Mouse (Mus musculus): Measurements from ENCODE around the gene Obsl1. TPM values are rescaled to one million over a fixed set of nuclear protein-coding genes. Genes with fewer than 3 reads are reported as not detected.
A peak's percentile ranks its signal among the peaks of the same experiment; 100 is the strongest.

The Obsl1 gene
- 28.1 and 30.1 TPM in 2 replicates for polyA plus RNA-seq (2015; fragmentation: Nextera tagmentation; extraction: Ambion mirVana)

GRCm38 (mm10) chr1:75505956-75506831 lies at the start of gene Obsl1:
Obsl1 (minus strand) TSS chr1:75506452.
- peak within 1 kb of the TSS; percentile 91 for H3K27ac ChIP-seq (replicated peaks)
- peak; percentile 82 for ATAC-seq (ENCODE audit: low read depth)
- H3K9me3 ChIP-seq, result no peaks in the 10 kb centered on the region
- WGBS, result 1% methylated on average over 65 of the region's 65 CpGs
- peak within 1 kb of the TSS; percentile 72 for H3K4me3 ChIP-seq
- H3K4me1 ChIP-seq (replicated peaks), result peaks cover 26% of the 10 kb centered on the region
- peaks cover 18% of the 10 kb centered on the region for H3K36me3 ChIP-seq
- H3K27me3 ChIP-seq, result peaks cover 23% of the 10 kb centered on the region
- H3K9ac ChIP-seq, result peak within 1 kb of the TSS; percentile 98
- H3K4me2 ChIP-seq, result peak within 1 kb of the TSS; percentile 84

GRCm38 (mm10) chr1:75555680-75556079 lies 49.4 kb upstream of the Obsl1 start:
- H3K36me3 ChIP-seq, result peaks cover 81% of the 10 kb centered on the region
- WGBS, result 97% methylated on average over 7 of the region's 7 CpGs
- H3K4me2 ChIP-seq, result no peak overlapping the region
- H3K27me3 ChIP-seq, result no peaks in the 10 kb centered on the region
- no peak overlapping the region for H3K4me3 ChIP-seq
- no peak overlapping the region for H3K9ac ChIP-seq
- H3K9me3 ChIP-seq, result no peaks in the 10 kb centered on the region
- no peak overlapping the region for H3K27ac ChIP-seq (replicated peaks)
- no peak for ATAC-seq (ENCODE audit: low read depth)
- peaks cover 10% of the 10 kb centered on the region for H3K4me1 ChIP-seq (replicated peaks)

- Histone ChIP-seq H3K4me2 (no peak overlapping the region), H3K9me3 (no peaks in the 10 kb centered on the region), H3K4me3 (no peak overlapping the region), H3K27me3 (no peaks in the 10 kb centered on the region), H3K9ac (no peak overlapping the region), H3K36me3 (peaks cover 75% of the 10 kb centered on the region), H3K4me1 (replicated peaks) (peaks cover 17% of the 10 kb centered on the region), H3K27ac (replicated peaks) (no peak overlapping the region)
- no peak for ATAC-seq (ENCODE audit: low read depth)
- WGBS, result 89% methylated on average over 15 of the region's 15 CpGs
Measured at GRCm38 (mm10) chr1:75550586-75550985, 44.3 kb upstream of the Obsl1 start.

GRCm38 (mm10) chr1:75549289-75550279 lies 43.3 kb upstream of the Obsl1 start:
- H3K36me3 ChIP-seq, result peaks cover 65% of the 10 kb centered on the region
- 87% methylated on average over 17 of the region's 17 CpGs for WGBS
- no peak overlapping the region for H3K4me2 ChIP-seq
- H3K9me3 ChIP-seq, result no peaks in the 10 kb centered on the region
- no peaks in the 10 kb centered on the region for H3K27me3 ChIP-seq
- no peak overlapping the region for H3K4me3 ChIP-seq
- ATAC-seq (ENCODE audit: low read depth), result no peak
- H3K27ac ChIP-seq (replicated peaks), result no peak overlapping the region
- no peak overlapping the region for H3K9ac ChIP-seq
- peaks cover 19% of the 10 kb centered on the region for H3K4me1 ChIP-seq (replicated peaks)

- H3K4me3 ChIP-seq, result no peak overlapping the region
- H3K9me3 ChIP-seq, result no peaks in the 10 kb centered on the region
- no peak overlapping the region for H3K4me2 ChIP-seq
- H3K9ac ChIP-seq, result no peak overlapping the region
- H3K36me3 ChIP-seq, result peaks cover 58% of the 10 kb centered on the region
- no peak overlapping the region for H3K27ac ChIP-seq (replicated peaks)
- no peak for ATAC-seq (ENCODE audit: low read depth)
- no peaks in the 10 kb centered on the region for H3K27me3 ChIP-seq
- 92% methylated on average over 17 of the region's 17 CpGs for WGBS
- H3K4me1 ChIP-seq (replicated peaks), result peaks cover 19% of the 10 kb centered on the region
Measured at GRCm38 (mm10) chr1:75548871-75549270, 42.6 kb upstream of the Obsl1 start.

GRCm38 (mm10) chr1:75548083-75548482 lies 41.8 kb upstream of the Obsl1 start:
- Histone ChIP-seq H3K27me3 (no peaks in the 10 kb centered on the region), H3K4me1 (replicated peaks) (peaks cover 19% of the 10 kb centered on the region), H3K9me3 (no peaks in the 10 kb centered on the region), H3K4me2 (no peak overlapping the region), H3K4me3 (no peak overlapping the region), H3K9ac (no peak overlapping the region), H3K27ac (replicated peaks) (no peak overlapping the region), H3K36me3 (peaks cover 50% of the 10 kb centered on the region)
- ATAC-seq (ENCODE audit: low read depth), result no peak
- WGBS, result 95% methylated on average over 3 of the region's 3 CpGs

GRCm38 (mm10) chr1:75547351-75547750 lies 41.1 kb upstream of the Obsl1 start:
- WGBS, result 96% methylated on average over 13 of the region's 13 CpGs

GRCm38 (mm10) chr1:75545965-75546956 lies 40.0 kb upstream of the Obsl1 start, which contains the start of gene Slc4a3:
Slc4a3 (plus strand) TSS chr1:75546266.
- H3K9me3 ChIP-seq, result no peaks in the 10 kb centered on the region
- ATAC-seq (ENCODE audit: low read depth), result peak; percentile 87
- H3K27ac ChIP-seq (replicated peaks), result peak within 1 kb of the TSS; percentile 86
- no peaks in the 10 kb centered on the region; the same call in 1 of the 2 replicates for H3K27me3 ChIP-seq
- peak within 1 kb of the TSS; percentile 95 for H3K9ac ChIP-seq
- WGBS, result 1% methylated on average over 55 of the region's 64 CpGs
- H3K4me3 ChIP-seq, result peak within 1 kb of the TSS; percentile 82
- H3K4me2 ChIP-seq, result peak within 1 kb of the TSS; percentile 72
- H3K36me3 ChIP-seq, result peaks cover 32% of the 10 kb centered on the region
- peaks cover 19% of the 10 kb centered on the region for H3K4me1 ChIP-seq (replicated peaks)

More at GRCm38 (mm10) chr1:75547351-75547750, 41.1 kb upstream of the Obsl1 start:
- peak overlapping the region; percentile 82 for H3K4me3 ChIP-seq
- H3K27me3 ChIP-seq, result no peaks in the 10 kb centered on the region
- 0 out of 2 replicates have a peak, but pooled peaks have one; percentile 2 for ATAC-seq (ENCODE audit: low read depth)
- H3K9me3 ChIP-seq, result no peaks in the 10 kb centered on the region
- 0 out of 2 replicates have a peak overlapping the region, but pooled peaks have one; percentile 22 for H3K9ac ChIP-seq
- H3K4me2 ChIP-seq, result peak overlapping the region; percentile 72
- H3K36me3 ChIP-seq, result peaks cover 43% of the 10 kb centered on the region
- H3K4me1 ChIP-seq (replicated peaks), result peaks cover 19% of the 10 kb centered on the region
- no peak overlapping the region for H3K27ac ChIP-seq (replicated peaks)

- 89% methylated on average over 6 of the region's 6 CpGs for WGBS
- Histone ChIP-seq H3K36me3 (peaks cover 14% of the 10 kb centered on the region), H3K9me3 (no peaks in the 10 kb centered on the region), H3K9ac (no peak overlapping the region), H3K4me3 (no peak overlapping the region), H3K27ac (replicated peaks) (no peak overlapping the region), H3K27me3 (no peaks in the 10 kb centered on the region; the same call in 1 of the 2 replicates), H3K4me1 (replicated peaks) (peaks cover 19% of the 10 kb centered on the region), H3K4me2 (no peak overlapping the region)
- ATAC-seq (ENCODE audit: low read depth), result no peak
Measured at GRCm38 (mm10) chr1:75544351-75544750, 38.1 kb upstream of the Obsl1 start.

GRCm38 (mm10) chr1:75541496-75541895 lies 35.2 kb upstream of the Obsl1 start:
- no peak overlapping the region for H3K4me2 ChIP-seq
- ATAC-seq (ENCODE audit: low read depth), result no peak
- peaks cover 7% of the 10 kb centered on the region for H3K4me1 ChIP-seq (replicated peaks)
- H3K27me3 ChIP-seq, result no peaks in the 10 kb centered on the region; the same call in 1 of the 2 replicates
- peaks cover 2% of the 10 kb centered on the region; the same call in 1 of the 2 replicates for H3K36me3 ChIP-seq
- H3K9me3 ChIP-seq, result no peaks in the 10 kb centered on the region
- WGBS, result 89% methylated on average over 7 of the region's 7 CpGs
- no peak overlapping the region for H3K9ac ChIP-seq
- no peak overlapping the region for H3K27ac ChIP-seq (replicated peaks)
- no peak overlapping the region for H3K4me3 ChIP-seq
